Mouse (Mus musculus): Measurements from ENCODE around the gene Cnot11. TPM values are rescaled to one million over a fixed set of nuclear protein-coding genes. Genes with fewer than 3 reads are reported as not detected.
A peak's percentile ranks its signal among the peaks of the same experiment; 100 is the strongest.

Gene Cnot11
- total RNA-seq, 2 experiments from 2014 or later = 14.9 to 17.0 TPM

- intact Hi-C loops (cut with DNase I) = loop anchor here (5.0 kb wide), 1 partner anchor 528 kb away; no protein-coding TSS in a partner anchor
- peak; percentile 39 to 70 for DNase-seq
Observed at GRCm38 (mm10) chr1:39530258-39530943, 4.4 kb upstream of the Cnot11 start.

- no peak for DNase-seq
- intact Hi-C loops (cut with DNase I) = loop anchor here (5.0 kb wide), 1 partner anchor 529 kb away; no protein-coding TSS in a partner anchor
Observed at GRCm38 (mm10) chr1:39531036-39531435, 3.8 kb upstream of the Cnot11 start.

GRCm38 (mm10) chr1:39533917-39534316 is 875 bp upstream of the Cnot11 start:
- intact Hi-C loops (cut with DNase I) = loop anchor here (5.0 kb wide), 1 partner anchor 532 kb away; no protein-coding TSS in a partner anchor
- DNase-seq = no peak

GRCm38 (mm10) chr1:39535515-39536311 is 921 bp downstream of the Cnot11 start:
- peak; percentile 97 to 98 for DNase-seq
- intact Hi-C loops (cut with DNase I) = no loop called here

GRCm38 (mm10) chr1:39536701-39537100 is 1.9 kb downstream of the Cnot11 start:
- no peak for DNase-seq
- intact Hi-C loops (cut with DNase I) = no loop called here

- intact Hi-C loops (cut with DNase I) = no loop called here
- DNase-seq = no peak
Observed at GRCm38 (mm10) chr1:39537631-39538380, 3.0 kb downstream of the Cnot11 start.

GRCm38 (mm10) chr1:39540592-39540991 is 5.8 kb downstream of the Cnot11 start:
- intact Hi-C loops (cut with DNase I) = no loop called here
- DNase-seq = no peak

- DNase-seq = no peak
- intact Hi-C loops (cut with DNase I) = no loop called here
Observed at GRCm38 (mm10) chr1:39545589-39545988, 10.8 kb downstream of the Cnot11 start.

- no peak for DNase-seq
- intact Hi-C loops (cut with DNase I) = no loop called here
Observed at GRCm38 (mm10) chr1:39546160-39546866, 11.5 kb downstream of the Cnot11 start.

GRCm38 (mm10) chr1:39547238-39547637 is 12.4 kb downstream of the Cnot11 start:
- intact Hi-C loops (cut with DNase I) = no loop called here
- DNase-seq = no peak

- intact Hi-C loops (cut with DNase I) = no loop called here
- no peak for DNase-seq
Observed at GRCm38 (mm10) chr1:39549831-39550230, 15.0 kb downstream of the Cnot11 start.

GRCm38 (mm10) chr1:39555556-39556415 is 21.0 kb downstream of the Cnot11 start:
- no peak for DNase-seq
- intact Hi-C loops (cut with DNase I) = no loop called here

GRCm38 (mm10) chr1:39559009-39559408 is 24.2 kb downstream of the Cnot11 start:
- DNase-seq = no peak
- intact Hi-C loops (cut with DNase I) = no loop called here

GRCm38 (mm10) chr1:39561920-39562319 is 27.1 kb downstream of the Cnot11 start:
- intact Hi-C loops (cut with DNase I) = no loop called here
- DNase-seq = no peak

GRCm38 (mm10) chr1:39563161-39563560 is 28.4 kb downstream of the Cnot11 start:
- intact Hi-C loops (cut with DNase I) = no loop called here
- DNase-seq = no peak

- DNase-seq = no peak
- intact Hi-C loops (cut with DNase I) = no loop called here
Observed at GRCm38 (mm10) chr1:39564603-39565002, 29.8 kb downstream of the Cnot11 start.

GRCm38 (mm10) chr1:39568079-39568478 is 33.3 kb downstream of the Cnot11 start:
- intact Hi-C loops (cut with DNase I) = no loop called here

GRCm38 (mm10) chr1:39571653-39572052 is 36.9 kb downstream of the Cnot11 start:
- intact Hi-C loops (cut with DNase I) = no loop called here
- no peak for DNase-seq

More at GRCm38 (mm10) chr1:39568079-39568478, 33.3 kb downstream of the Cnot11 start:
- DNase-seq = no peak

GRCm38 (mm10) chr1:39573890-39574289 is 39.1 kb downstream of the Cnot11 start:
- intact Hi-C loops (cut with DNase I) = no loop called here
- DNase-seq = no peak

Measured in gastrocnemius, postnatal 36 days (tissue).